Mouse (Mus musculus) ES-E14 (cell line): ENCODE results near the gene Add1.

Source experiments
- HCFC1 ChIP-seq: IDR thresholded peaks from 2 replicates; pipeline ENCODE4 v1.6.1; 2012; ENCODE audit warnings: low read length, inconsistent platforms, borderline replicate concordance; ENCODE audit not compliant: insufficient read depth
- MAFK ChIP-seq: IDR thresholded peaks from 2 replicates; pipeline ENCODE4 v1.6.1; 2014; ENCODE audit warnings: mild to moderate bottlenecking, low read depth, low read length, inconsistent platforms; ENCODE audit not compliant: insufficient read depth
- ZC3H11A ChIP-seq: IDR thresholded peaks from 2 replicates; pipeline ENCODE4 v1.6.1; 2012; ENCODE audit warnings: low read depth, mild to moderate bottlenecking, inconsistent platforms, low read length, borderline replicate concordance
- ZNF384 ChIP-seq: IDR thresholded peaks from 2 replicates; pipeline ENCODE4 v1.6.1; 2012; ENCODE audit warnings: low read depth, low read length, inconsistent platforms

DNA sequence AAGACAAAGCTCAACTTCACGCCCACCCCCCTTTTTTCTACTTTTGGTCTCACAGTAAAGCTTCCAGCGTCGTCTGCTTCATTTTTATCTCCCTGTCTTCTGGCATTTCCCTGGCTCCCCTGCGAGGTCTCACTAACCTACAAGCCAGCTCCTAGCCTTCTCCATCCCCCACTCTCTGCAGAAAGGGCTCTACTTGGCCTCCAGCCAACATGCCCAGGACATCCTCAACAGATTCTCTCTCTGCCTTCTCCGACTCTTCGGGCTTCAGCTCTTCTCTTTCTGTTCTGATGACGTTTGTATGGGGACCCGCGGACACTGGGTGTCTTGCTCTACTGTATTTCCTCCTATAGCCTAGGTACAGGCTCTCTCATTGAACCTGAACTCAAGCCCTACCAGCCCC is 81.4 kb downstream of the Add1 start:
- TF ChIP-seq MAFK (no peak), ZC3H11A (no peak), HCFC1 (no peak), ZNF384 (no peak)
